Mouse (Mus musculus) kidney, adult 2 months (tissue): Measurements from ENCODE around the gene Kidins220.

ENCODE experiments used
- CTCF ChIP-seq: fragments of 200-500 bp; conservative IDR thresholded peaks from 2 replicates; pipeline ENCODE4 v1.5.1; 2011; ENCODE audit warnings: low read depth, mild to moderate bottlenecking, control low read depth, low read length, moderate library complexity, mixed read lengths; ENCODE audit not compliant: insufficient read depth, insufficient read length
- POLR2A ChIP-seq: fragments of 200-500 bp; IDR thresholded peaks from one replicate; pipeline ENCODE4 v1.6.1; 2011; ENCODE audit warnings: low read depth, low read length, control low read depth

GRCm38 (mm10) chr12:25059487-25060200, 84.9 kb downstream of the Kidins220 start:
- TF ChIP-seq POLR2A (no peak), CTCF (no peak)
